Mouse (Mus musculus): ENCODE data around the gene Cct3. TPM values are rescaled to one million over a fixed set of nuclear protein-coding genes. Genes with fewer than 3 reads are reported as not detected.
A peak's percentile ranks its signal among the peaks of the same experiment; 100 is the strongest.
"Not testable (repeated sequence)": the region's sequence is repeated elsewhere in the genome, so short reads cannot be mapped to it uniquely, and the experiment has no call there.

Gene Cct3
- polyA plus RNA-seq (2016; fragmentation: Nextera tagmentation; extraction: Ambion mirVana) = 780 and 865 TPM in 2 replicates

- no peaks in the 10 kb centered on the region for H3K27me3 ChIP-seq (ENCODE audit: low read depth, poor library complexity, severe bottlenecking)
- DNase-seq (ENCODE audit: low spot score) = peak; percentile 96
- WGBS = under 1% methylated on average over 44 of the region's 44 CpGs
- H3K27ac ChIP-seq (replicated peaks) = peak within 1 kb of the TSS; percentile 96
- H3K4me3 ChIP-seq = peak within 1 kb of the TSS; percentile 85
- H3K9me3 ChIP-seq (replicated peaks) = no peaks in the 10 kb centered on the region
- H3K36me3 ChIP-seq = peaks cover 35% of the 10 kb centered on the region
- peaks cover 23% of the 10 kb centered on the region for H3K4me1 ChIP-seq
These were observed at the start of gene Cct3, which contains the start of gene Tsacc for GRCm38 (mm10) chr3:88296561-88297318. TSS of gene Cct3 (plus strand) at chr3:88297116. TSS of gene Tsacc (minus strand) at chr3:88296999.

DNA sequence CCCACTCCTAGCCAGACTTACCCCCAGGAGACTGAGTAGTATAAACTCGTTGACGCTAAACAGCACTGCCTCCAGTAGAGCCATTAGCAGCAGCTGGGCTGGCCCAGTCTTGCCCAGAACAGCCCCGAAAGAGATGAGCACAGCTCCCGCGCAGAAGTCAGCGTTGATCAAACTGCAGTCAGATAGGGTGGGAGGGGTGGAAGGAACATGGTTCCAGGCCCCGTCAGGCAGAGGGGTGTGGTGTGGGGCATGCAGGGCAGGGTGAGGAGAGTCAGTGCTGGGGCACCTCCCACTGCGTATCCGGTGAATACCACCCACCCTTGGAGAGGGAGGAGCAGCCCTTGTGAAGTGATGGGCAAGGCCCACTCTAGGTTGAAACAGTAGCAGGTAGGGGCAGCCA is 49.2 kb upstream of the Cct3 start:
- no peak overlapping the region for H3K27ac ChIP-seq (replicated peaks)
- no peaks in the 10 kb centered on the region for H3K36me3 ChIP-seq
- no peak overlapping the region for H3K4me3 ChIP-seq
- peaks cover 80% of the 10 kb centered on the region for H3K27me3 ChIP-seq (ENCODE audit: low read depth, poor library complexity, severe bottlenecking)
- DNase-seq (ENCODE audit: low spot score) = no peak
- no peaks in the 10 kb centered on the region for H3K9me3 ChIP-seq (replicated peaks)
- 75% methylated on average over 9 of the region's 9 CpGs for WGBS
- peaks cover 13% of the 10 kb centered on the region; the same call in 1 of the 2 replicates for H3K4me1 ChIP-seq

DNA sequence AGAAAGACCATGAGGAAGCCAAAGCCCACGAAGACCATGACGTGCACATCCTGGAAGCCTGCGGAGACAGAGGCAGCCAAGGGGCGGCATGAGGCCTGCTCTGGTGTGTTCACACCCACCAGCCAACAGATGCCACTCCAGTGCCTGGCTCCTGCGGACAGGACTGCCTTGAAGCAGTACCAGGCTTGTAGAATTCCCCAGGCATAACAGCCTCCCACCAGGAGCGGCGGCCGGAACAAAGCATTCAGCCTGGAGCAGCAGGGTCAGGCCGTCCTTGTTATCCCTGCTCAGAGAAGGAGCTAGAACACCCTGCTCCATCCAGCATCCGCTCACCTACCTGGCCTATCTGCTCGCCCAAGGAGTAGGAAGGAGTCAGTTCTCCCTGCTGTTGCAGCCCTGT is 48.5 kb upstream of the Cct3 start:
- H3K4me3 ChIP-seq = no peak overlapping the region
- H3K27ac ChIP-seq (replicated peaks) = 0 out of 2 replicates have a peak overlapping the region, but pooled peaks have one; percentile 23
- H3K36me3 ChIP-seq = no peaks in the 10 kb centered on the region
- H3K4me1 ChIP-seq = peaks cover 5% of the 10 kb centered on the region; the same call in 1 of the 2 replicates
- 70% methylated on average over 11 of the region's 11 CpGs for WGBS
- H3K9me3 ChIP-seq (replicated peaks) = no peaks in the 10 kb centered on the region
- peaks cover 80% of the 10 kb centered on the region for H3K27me3 ChIP-seq (ENCODE audit: low read depth, poor library complexity, severe bottlenecking)
- no peak for DNase-seq (ENCODE audit: low spot score)

DNA sequence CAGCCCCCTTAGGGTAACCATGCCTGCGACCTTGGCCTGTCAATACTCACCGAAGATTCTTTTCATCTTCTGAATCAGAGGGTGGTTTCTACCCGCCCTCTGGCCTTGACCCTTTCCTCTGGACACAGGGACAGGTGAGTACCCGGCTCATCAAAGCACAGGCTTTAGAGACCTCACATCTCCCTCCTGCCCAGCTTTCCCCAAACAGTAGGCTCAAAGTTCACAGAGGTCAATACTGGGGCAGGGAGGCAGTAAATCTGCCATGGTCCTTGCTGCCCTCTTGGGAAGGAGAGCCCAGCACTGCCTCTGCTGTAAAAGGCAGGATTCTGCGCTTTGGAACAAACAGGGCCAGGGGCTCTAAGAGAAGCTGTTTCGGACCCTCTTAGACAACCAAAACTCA is 44.2 kb upstream of the Cct3 start:
- no peak for DNase-seq (ENCODE audit: low spot score)
- Histone ChIP-seq H3K27ac (replicated peaks) (no peak overlapping the region), H3K4me3 (no peak overlapping the region), H3K9me3 (replicated peaks) (no peaks in the 10 kb centered on the region), H3K27me3 (ENCODE audit: low read depth, poor library complexity, severe bottlenecking) (peaks cover 80% of the 10 kb centered on the region), H3K4me1 (peaks cover 19% of the 10 kb centered on the region), H3K36me3 (no peaks in the 10 kb centered on the region)
- 73% methylated on average over 6 of the region's 6 CpGs for WGBS

- Histone ChIP-seq H3K36me3 (no peaks in the 10 kb centered on the region), H3K9me3 (replicated peaks) (no peaks in the 10 kb centered on the region), H3K27ac (replicated peaks) (no peak within 1 kb of the TSS), H3K4me3 (peak within 1 kb of the TSS; percentile 45), H3K4me1 (peaks cover 15% of the 10 kb centered on the region), H3K27me3 (ENCODE audit: low read depth, poor library complexity, severe bottlenecking) (peaks cover 73% of the 10 kb centered on the region)
- no peak for DNase-seq (ENCODE audit: low spot score)
- 3% methylated on average over 34 of the region's 34 CpGs for WGBS
These were observed 42.5 kb upstream of the Cct3 start, which contains the start of gene Rhbg for GRCm38 (mm10) chr3:88254268-88254926. TSS of gene Rhbg (minus strand) at chr3:88254709.

DNA sequence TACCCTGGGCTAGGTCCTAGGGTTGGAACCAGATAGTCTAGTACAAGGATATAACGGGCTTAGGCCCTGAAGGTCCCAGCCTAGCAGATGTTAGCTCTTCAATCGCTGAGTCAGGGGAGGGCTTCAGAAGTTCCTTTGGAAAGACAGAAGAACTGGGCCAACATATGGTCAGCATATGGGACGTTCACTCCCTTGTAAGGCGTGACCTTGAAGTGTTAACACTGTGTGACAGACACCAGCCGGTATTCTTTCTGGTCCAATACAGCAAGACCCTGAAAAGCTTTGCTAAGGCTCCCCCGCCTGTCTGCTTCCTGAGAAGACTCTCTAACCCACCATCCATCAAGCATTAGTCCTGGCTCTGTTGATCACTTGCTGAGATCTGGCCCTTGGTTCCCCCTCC is 41.0 kb upstream of the Cct3 start:
- Histone ChIP-seq H3K36me3 (no peaks in the 10 kb centered on the region), H3K9me3 (replicated peaks) (no peaks in the 10 kb centered on the region), H3K4me3 (no peak overlapping the region), H3K27ac (replicated peaks) (no peak overlapping the region), H3K27me3 (ENCODE audit: low read depth, poor library complexity, severe bottlenecking) (peaks cover 73% of the 10 kb centered on the region), H3K4me1 (peaks cover 15% of the 10 kb centered on the region)
- DNase-seq (ENCODE audit: low spot score) = no peak
- WGBS = 81% methylated on average over 6 of the region's 6 CpGs

GRCm38 (mm10) chr3:88256382-88256781 is 40.5 kb upstream of the Cct3 start:
- DNase-seq (ENCODE audit: low spot score) = no peak
- 82% methylated on average over 7 of the region's 7 CpGs for WGBS
- no peak overlapping the region for H3K4me3 ChIP-seq

DNA sequence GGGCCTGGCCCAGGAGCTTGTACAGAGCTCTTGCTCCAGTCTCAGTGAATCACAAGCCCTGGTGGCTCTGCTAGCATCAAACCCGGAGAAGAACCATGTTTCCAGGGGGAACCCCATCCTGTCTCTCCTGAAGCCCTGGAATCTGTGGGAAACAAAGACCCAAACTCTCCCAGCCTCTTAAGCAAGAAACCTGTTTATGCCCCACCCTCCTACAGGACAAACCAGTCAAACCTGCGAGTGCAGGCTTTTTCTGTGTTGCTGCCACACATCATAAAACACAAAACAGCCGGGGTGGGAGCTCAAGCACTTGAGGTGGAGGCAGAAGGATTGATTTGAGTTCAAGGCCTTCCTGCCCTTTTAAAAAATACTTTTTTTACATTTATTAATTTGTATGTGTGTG is 34.6 kb upstream of the Cct3 start:
- no peak for DNase-seq (ENCODE audit: low spot score)
- Histone ChIP-seq H3K4me3 (no peak overlapping the region), H3K9me3 (replicated peaks) (no peaks in the 10 kb centered on the region), H3K27me3 (ENCODE audit: low read depth, poor library complexity, severe bottlenecking) (peaks cover 11% of the 10 kb centered on the region), H3K4me1 (no peaks in the 10 kb centered on the region), H3K36me3 (no peaks in the 10 kb centered on the region), H3K27ac (replicated peaks) (no peak overlapping the region)
- WGBS = 83% methylated on average over 3 of the region's 3 CpGs

More at GRCm38 (mm10) chr3:88256382-88256781, 40.5 kb upstream of the Cct3 start:
- Histone ChIP-seq H3K36me3 (no peaks in the 10 kb centered on the region), H3K9me3 (replicated peaks) (no peaks in the 10 kb centered on the region), H3K27ac (replicated peaks) (no peak overlapping the region), H3K27me3 (ENCODE audit: low read depth, poor library complexity, severe bottlenecking) (peaks cover 71% of the 10 kb centered on the region), H3K4me1 (peaks cover 15% of the 10 kb centered on the region)

- not testable (repeated sequence) for H3K9me3 ChIP-seq (replicated peaks); H3K4me3 ChIP-seq; H3K4me1 ChIP-seq; H3K27ac ChIP-seq (replicated peaks); H3K27me3 ChIP-seq (ENCODE audit: low read depth, poor library complexity, severe bottlenecking); H3K36me3 ChIP-seq; DNase-seq (ENCODE audit: low spot score)
- 86% methylated on average over 6 of the region's 6 CpGs for WGBS
These were observed 28.9 kb upstream of the Cct3 start for GRCm38 (mm10) chr3:88268014-88268413.

GRCm38 (mm10) chr3:88268991-88269390 is 27.9 kb upstream of the Cct3 start:
- no peak overlapping the region for H3K27ac ChIP-seq (replicated peaks)
- DNase-seq (ENCODE audit: low spot score) = no peak
- 92% methylated on average over 5 of the region's 5 CpGs for WGBS

GRCm38 (mm10) chr3:88271298-88271697 is 25.6 kb upstream of the Cct3 start:
- not testable (repeated sequence) for H3K27ac ChIP-seq (replicated peaks); H3K9me3 ChIP-seq (replicated peaks); H3K4me3 ChIP-seq; H3K36me3 ChIP-seq; DNase-seq (ENCODE audit: low spot score); H3K27me3 ChIP-seq (ENCODE audit: low read depth, poor library complexity, severe bottlenecking); H3K4me1 ChIP-seq
- WGBS = 86% methylated on average over 2 of the region's 2 CpGs

More at GRCm38 (mm10) chr3:88268991-88269390, 27.9 kb upstream of the Cct3 start:
- H3K4me1 ChIP-seq = no peaks in the 10 kb centered on the region
- no peaks in the 10 kb centered on the region for H3K27me3 ChIP-seq (ENCODE audit: low read depth, poor library complexity, severe bottlenecking)
- no peak overlapping the region for H3K4me3 ChIP-seq
- H3K36me3 ChIP-seq = no peaks in the 10 kb centered on the region
- no peaks in the 10 kb centered on the region for H3K9me3 ChIP-seq (replicated peaks)

DNA sequence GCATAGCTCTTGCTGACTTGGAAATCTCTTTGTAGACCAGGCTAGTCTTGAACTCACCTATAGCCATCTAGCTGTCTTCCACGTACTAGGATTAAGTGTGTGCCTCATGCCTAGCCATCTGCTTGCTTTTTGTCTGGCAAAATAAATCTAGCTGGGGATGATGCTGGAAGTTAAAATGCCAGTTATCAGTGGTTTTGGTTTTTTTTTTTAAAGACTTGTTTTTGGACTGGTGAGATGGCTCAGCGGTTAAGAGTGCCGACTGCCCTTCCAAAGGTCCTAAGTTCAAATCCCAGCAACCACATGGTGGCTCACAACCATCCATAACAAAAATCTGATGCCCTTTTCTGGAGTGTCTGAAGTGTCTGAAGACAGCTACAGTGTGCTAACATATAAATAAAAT is 25.1 kb upstream of the Cct3 start:
- H3K9me3 ChIP-seq (replicated peaks) = no peaks in the 10 kb centered on the region
- no peaks in the 10 kb centered on the region for H3K4me1 ChIP-seq
- H3K27me3 ChIP-seq (ENCODE audit: low read depth, poor library complexity, severe bottlenecking) = no peaks in the 10 kb centered on the region
- DNase-seq (ENCODE audit: low spot score) = no peak
- WGBS = 92% methylated on average over 3 of the region's 3 CpGs
- H3K27ac ChIP-seq (replicated peaks) = no peak overlapping the region
- H3K4me3 ChIP-seq = no peak overlapping the region
- no peaks in the 10 kb centered on the region for H3K36me3 ChIP-seq

DNA sequence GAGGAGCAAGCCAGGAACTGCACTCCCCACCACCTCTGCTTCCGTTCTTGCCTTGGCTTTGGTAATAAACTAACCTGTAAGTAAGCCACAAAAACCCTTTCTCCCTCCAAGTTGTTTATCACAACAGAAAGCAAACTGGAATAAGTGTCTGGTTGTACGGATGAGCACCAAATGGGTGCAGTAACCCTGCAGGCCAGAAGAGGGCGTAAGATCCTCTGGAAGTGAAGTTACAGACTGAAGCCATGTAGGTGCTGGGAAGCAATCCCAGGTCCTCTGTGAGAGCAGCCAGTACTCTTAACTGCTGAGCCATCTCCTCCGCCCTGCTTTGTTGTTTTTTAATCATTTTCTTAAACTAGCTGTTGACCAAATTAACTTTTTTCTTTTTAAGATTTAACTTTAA is 22.9 kb upstream of the Cct3 start:
- Histone ChIP-seq H3K36me3 (no peaks in the 10 kb centered on the region), H3K4me1 (no peaks in the 10 kb centered on the region), H3K27ac (replicated peaks) (no peak overlapping the region), H3K27me3 (ENCODE audit: low read depth, poor library complexity, severe bottlenecking) (no peaks in the 10 kb centered on the region), H3K9me3 (replicated peaks) (no peaks in the 10 kb centered on the region), H3K4me3 (no peak overlapping the region)
- 93% methylated on average over 4 of the region's 4 CpGs for whole genome bisulfite sequencing
- DNase-seq (ENCODE audit: low spot score) = no peak

Measured in midbrain, embryonic 10.5 days (tissue).